Mouse (Mus musculus): ENCODE results near the gene Hist1h2bl. TPM values are rescaled to one million over a fixed set of nuclear protein-coding genes. Genes with fewer than 3 reads are reported as not detected.
"Not testable (repeated sequence)": the region's sequence is repeated elsewhere in the genome, so short reads cannot be mapped to it uniquely, and the experiment has no call there.

The Hist1h2bl gene
- total and polyA plus RNA-seq, 2 experiments from 2014 or later, result 615 TPM; not detected in 1

DNA sequence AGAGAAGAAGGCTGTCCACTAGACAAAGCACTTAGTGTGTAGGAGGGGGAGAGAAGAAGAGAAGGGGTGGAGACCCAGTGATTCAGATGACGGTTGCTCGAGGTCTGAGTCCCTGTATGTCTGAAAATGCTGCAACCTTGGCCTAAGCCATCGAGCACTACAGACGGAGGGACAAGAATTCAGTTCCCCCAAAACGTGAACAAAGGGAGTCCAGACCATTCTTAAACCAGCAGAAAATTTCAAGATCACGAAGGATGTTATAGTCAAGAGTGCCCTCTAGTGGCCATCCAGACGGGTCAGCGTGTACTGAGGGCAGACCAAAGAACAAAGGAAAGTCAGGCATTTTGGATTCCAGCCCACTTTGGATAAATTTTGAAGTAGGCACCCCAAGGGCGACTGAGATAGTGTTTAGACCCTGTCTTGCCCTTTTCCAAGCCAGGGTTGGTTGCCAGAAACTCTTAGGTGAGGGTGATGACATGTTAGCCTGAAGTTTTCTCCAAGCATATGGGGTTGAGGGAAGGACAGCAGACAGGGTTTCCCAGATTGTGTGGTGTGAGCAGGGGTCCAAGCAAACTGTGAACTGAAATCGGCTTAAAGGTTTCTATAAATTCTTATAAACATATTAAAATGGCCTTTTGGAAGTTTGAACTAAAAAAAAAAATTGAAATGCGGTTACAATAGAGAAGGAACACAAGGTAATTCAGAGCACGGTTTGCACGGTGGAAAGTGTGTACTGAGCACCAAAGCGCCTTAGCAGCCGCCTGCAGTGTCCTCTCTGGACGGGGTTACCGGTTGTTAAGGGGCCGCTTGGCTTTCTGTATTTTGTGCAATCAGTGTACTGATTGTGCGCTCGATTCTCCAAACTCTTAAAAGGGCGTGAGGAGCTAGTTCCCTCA, 18.3 kb upstream of the Hist1h2bl start:
- WGBS, result under 1% methylated on average over 21 of the region's 21 CpGs
- Histone ChIP-seq H3K36me3 (ENCODE audit: insufficient read depth, low read length) (no peaks in the 10 kb centered on the region), H3K9ac (replicated peaks; ENCODE audit: low read length) (peak overlapping the region; percentile 58), H3K27ac (peak overlapping the region; percentile 83), H3K27me3 (ENCODE audit: insufficient read depth, low read length) (no peaks in the 10 kb centered on the region), H3K4me3 (ENCODE audit: low read length) (peak overlapping the region; percentile 47), H3K4me1 (ENCODE audit: insufficient read depth, low read length) (no peaks in the 10 kb centered on the region; the same call in 1 of the 2 replicates), H3K4me2 (ENCODE audit: low read depth, low read length) (peak overlapping the region; percentile 74), H3K9me3 (ENCODE audit: low read length) (no peaks in the 10 kb centered on the region)
- peak; percentile 91 for TF ChIP-seq CTCF (IDR thresholded peaks at IDR 0.05; ENCODE audit: low read depth)
- ATAC-seq (peak; percentile 86), DNase-seq (ENCODE audit: low spot score) (peak; percentile 95)

GRCm38 (mm10) chr13:21733466-21733865, 17.5 kb upstream of the Hist1h2bl start:
- H3K4me2 ChIP-seq (ENCODE audit: low read depth, low read length), result no peak overlapping the region
- ATAC-seq, result peak; percentile 19
- DNase-seq (ENCODE audit: low spot score), result no peak
- peak overlapping the region; percentile 83; the same call in 1 of the 2 replicates for H3K27ac ChIP-seq
- peak; percentile 39 for TF ChIP-seq CTCF (IDR thresholded peaks at IDR 0.05; ENCODE audit: low read depth)
- WGBS, result 58% methylated on average over 5 of the region's 5 CpGs
- H3K9me3 ChIP-seq (ENCODE audit: low read length), result no peaks in the 10 kb centered on the region
- H3K9ac ChIP-seq (replicated peaks; ENCODE audit: low read length), result no peak overlapping the region
- no peaks in the 10 kb centered on the region; the same call in 1 of the 2 replicates for H3K4me1 ChIP-seq (ENCODE audit: insufficient read depth, low read length)
- no peaks in the 10 kb centered on the region for H3K36me3 ChIP-seq (ENCODE audit: insufficient read depth, low read length)
- no peak overlapping the region for H3K4me3 ChIP-seq (ENCODE audit: low read length)
- no peaks in the 10 kb centered on the region for H3K27me3 ChIP-seq (ENCODE audit: insufficient read depth, low read length)

DNA sequence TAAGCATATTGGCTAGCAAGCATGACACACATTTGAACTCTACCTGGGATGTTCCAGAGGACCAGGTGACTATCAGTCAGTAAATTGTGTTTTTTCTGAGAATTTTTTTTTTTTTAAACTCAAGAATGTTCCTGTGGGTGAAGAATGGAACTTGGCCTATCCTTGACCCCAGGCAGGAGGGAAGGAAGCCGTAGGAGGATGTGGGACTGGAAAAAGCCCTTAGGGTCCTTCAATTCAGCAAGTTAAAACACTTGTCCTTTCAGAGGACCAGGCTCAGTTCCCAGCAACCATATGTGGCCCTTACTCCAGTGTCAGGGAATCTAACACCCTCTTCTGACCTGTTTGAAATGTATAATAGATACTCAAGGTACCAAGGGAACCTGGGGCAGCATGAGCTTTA, 13.6 kb upstream of the Hist1h2bl start:
- no peaks in the 10 kb centered on the region for H3K4me1 ChIP-seq (ENCODE audit: insufficient read depth, low read length)
- WGBS, result 74% methylated on average over 1 of the region's 1 CpGs
- DNase-seq (ENCODE audit: low spot score) (no peak), ATAC-seq (no peak)
- no peak overlapping the region for H3K9ac ChIP-seq (replicated peaks; ENCODE audit: low read length)
- H3K9me3 ChIP-seq (ENCODE audit: low read length), result no peaks in the 10 kb centered on the region
- no peak for TF ChIP-seq CTCF (IDR thresholded peaks at IDR 0.05; ENCODE audit: low read depth)
- no peak overlapping the region for H3K4me3 ChIP-seq (ENCODE audit: low read length)
- H3K36me3 ChIP-seq (ENCODE audit: insufficient read depth, low read length), result no peaks in the 10 kb centered on the region
- no peak overlapping the region for H3K4me2 ChIP-seq (ENCODE audit: low read depth, low read length)
- H3K27me3 ChIP-seq (ENCODE audit: insufficient read depth, low read length), result no peaks in the 10 kb centered on the region
- no peak overlapping the region for H3K27ac ChIP-seq

- ATAC-seq, result no peak
- no peak for DNase-seq (ENCODE audit: low spot score)
- 27% methylated on average over 11 of the region's 11 CpGs for WGBS
- Histone ChIP-seq H3K4me1 (ENCODE audit: insufficient read depth, low read length) (no peaks in the 10 kb centered on the region), H3K27me3 (ENCODE audit: insufficient read depth, low read length) (no peaks in the 10 kb centered on the region), H3K9ac (replicated peaks; ENCODE audit: low read length) (no peak overlapping the region), H3K4me2 (ENCODE audit: low read depth, low read length) (no peak overlapping the region), H3K9me3 (ENCODE audit: low read length) (no peaks in the 10 kb centered on the region), H3K36me3 (ENCODE audit: insufficient read depth, low read length) (no peaks in the 10 kb centered on the region), H3K27ac (no peak overlapping the region), H3K4me3 (ENCODE audit: low read length) (no peak overlapping the region)
- TF ChIP-seq CTCF (IDR thresholded peaks at IDR 0.05; ENCODE audit: low read depth), result no peak
These were observed 12.1 kb upstream of the Hist1h2bl start for GRCm38 (mm10) chr13:21727948-21728572.

GRCm38 (mm10) chr13:21722993-21723836, 7.3 kb upstream of the Hist1h2bl start:
- peak overlapping the region; percentile 59; the same call in 1 of the 2 replicates for H3K4me2 ChIP-seq (ENCODE audit: low read depth, low read length)

DNA sequence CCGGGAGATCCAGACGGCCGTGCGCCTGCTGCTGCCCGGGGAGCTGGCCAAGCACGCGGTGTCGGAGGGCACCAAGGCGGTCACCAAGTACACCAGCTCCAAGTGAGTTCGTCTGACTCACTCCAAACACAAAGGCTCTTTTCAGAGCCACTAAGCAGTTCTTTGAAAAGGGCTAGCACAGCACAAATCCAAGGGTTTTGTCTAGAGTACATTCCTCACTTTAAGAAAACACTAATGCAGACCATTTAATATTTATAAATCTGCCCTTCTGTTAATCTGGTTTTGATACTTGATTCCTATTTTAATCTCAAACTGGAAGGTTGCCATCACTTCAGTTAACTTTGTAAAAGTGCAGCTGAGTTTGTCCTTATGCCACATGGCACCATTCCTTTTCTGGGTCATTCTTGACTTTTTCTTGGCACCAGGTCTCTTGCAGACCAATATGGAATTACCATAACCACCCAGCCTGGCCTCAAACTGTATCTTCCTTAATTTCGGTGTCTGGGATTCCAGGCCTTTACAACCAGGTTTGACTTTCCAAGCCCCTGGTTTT, 6.5 kb upstream of the Hist1h2bl start:
- H3K36me3 ChIP-seq (ENCODE audit: insufficient read depth, low read length), result no peaks in the 10 kb centered on the region
- TF ChIP-seq CTCF (IDR thresholded peaks at IDR 0.05; ENCODE audit: low read depth), result no peak
- H3K4me2 ChIP-seq (ENCODE audit: low read depth, low read length), result peak overlapping the region; percentile 59
- DNase-seq (ENCODE audit: low spot score), result peak; percentile 56
- H3K4me1 ChIP-seq (ENCODE audit: insufficient read depth, low read length), result peaks cover 9% of the 10 kb centered on the region; the same call in 1 of the 2 replicates
- peak overlapping the region; percentile 39 for H3K4me3 ChIP-seq (ENCODE audit: low read length)
- no peaks in the 10 kb centered on the region for H3K27me3 ChIP-seq (ENCODE audit: insufficient read depth, low read length)
- H3K9ac ChIP-seq (replicated peaks; ENCODE audit: low read length), result 0 out of 2 replicates have a peak overlapping the region, but pooled peaks have one; percentile 5
- 2% methylated on average over 11 of the region's 11 CpGs for WGBS
- ATAC-seq, result peak; percentile 68
- peak overlapping the region; percentile 88 for H3K27ac ChIP-seq
- no peaks in the 10 kb centered on the region for H3K9me3 ChIP-seq (ENCODE audit: low read length)

More at GRCm38 (mm10) chr13:21722993-21723836, 7.3 kb upstream of the Hist1h2bl start:
- no peaks in the 10 kb centered on the region for H3K36me3 ChIP-seq (ENCODE audit: insufficient read depth, low read length)
- H3K27me3 ChIP-seq (ENCODE audit: insufficient read depth, low read length), result no peaks in the 10 kb centered on the region
- no peak for DNase-seq (ENCODE audit: low spot score)
- H3K4me3 ChIP-seq (ENCODE audit: low read length), result no peak overlapping the region
- peak overlapping the region; percentile 88; the same call in 1 of the 2 replicates for H3K27ac ChIP-seq
- 0 out of 2 replicates have a peak, but pooled peaks have one; percentile 11 for TF ChIP-seq CTCF (IDR thresholded peaks at IDR 0.05; ENCODE audit: low read depth)
- H3K9ac ChIP-seq (replicated peaks; ENCODE audit: low read length), result no peak overlapping the region
- H3K4me1 ChIP-seq (ENCODE audit: insufficient read depth, low read length), result peaks cover 7% of the 10 kb centered on the region; the same call in 1 of the 2 replicates
- ATAC-seq, result no peak
- no peaks in the 10 kb centered on the region for H3K9me3 ChIP-seq (ENCODE audit: low read length)
- 36% methylated on average over 5 of the region's 5 CpGs for WGBS

DNA sequence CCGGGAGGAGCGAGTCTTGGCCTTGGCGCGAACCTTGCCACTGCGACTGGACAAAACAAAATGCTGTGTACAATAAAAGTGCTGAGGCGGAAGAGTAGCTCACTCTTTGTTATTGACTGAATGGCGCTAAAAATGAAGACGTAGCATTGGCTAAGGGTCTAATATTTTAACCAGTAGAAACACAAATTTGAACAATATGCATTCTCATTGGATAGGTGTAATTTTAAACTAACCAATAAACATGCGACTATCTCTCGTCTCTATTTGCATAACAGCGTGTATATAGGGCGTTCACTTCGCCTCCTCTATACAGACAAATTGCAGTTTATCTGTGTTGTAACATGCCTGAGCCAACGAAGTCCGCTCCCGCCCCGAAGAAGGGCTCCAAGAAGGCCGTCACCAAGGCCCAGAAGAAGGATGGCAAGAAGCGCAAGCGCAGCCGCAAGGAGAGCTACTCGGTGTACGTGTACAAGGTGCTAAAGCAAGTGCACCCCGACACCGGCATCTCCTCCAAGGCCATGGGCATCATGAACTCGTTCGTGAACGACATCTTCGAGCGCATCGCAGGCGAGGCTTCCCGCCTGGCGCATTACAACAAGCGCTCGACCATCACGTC, 5.9 kb upstream of the Hist1h2bl start, which contains the start of gene Hist1h2bm:
Gene Hist1h2bm, plus strand, starts transcription at position 288 of the 616 bp plus-strand sequence.
- ATAC-seq (peak; percentile 96), DNase-seq (ENCODE audit: low spot score) (peak; percentile 93)
- Histone ChIP-seq H3K4me3 (ENCODE audit: low read length) (peak within 1 kb of the TSS; percentile 39), H3K27ac (peak within 1 kb of the TSS; percentile 88), H3K9ac (replicated peaks; ENCODE audit: low read length) (0 out of 2 replicates have a peak within 1 kb of the TSS, but pooled peaks have one; percentile 5), H3K4me2 (ENCODE audit: low read depth, low read length) (peak within 1 kb of the TSS; percentile 59)
- WGBS, result under 1% methylated on average over 36 of the region's 37 CpGs
- H3K9me3 ChIP-seq (ENCODE audit: low read length); H3K4me1 ChIP-seq (ENCODE audit: insufficient read depth, low read length); H3K36me3 ChIP-seq (ENCODE audit: insufficient read depth, low read length); H3K27me3 ChIP-seq (ENCODE audit: insufficient read depth, low read length): not testable (repeated sequence)

DNA sequence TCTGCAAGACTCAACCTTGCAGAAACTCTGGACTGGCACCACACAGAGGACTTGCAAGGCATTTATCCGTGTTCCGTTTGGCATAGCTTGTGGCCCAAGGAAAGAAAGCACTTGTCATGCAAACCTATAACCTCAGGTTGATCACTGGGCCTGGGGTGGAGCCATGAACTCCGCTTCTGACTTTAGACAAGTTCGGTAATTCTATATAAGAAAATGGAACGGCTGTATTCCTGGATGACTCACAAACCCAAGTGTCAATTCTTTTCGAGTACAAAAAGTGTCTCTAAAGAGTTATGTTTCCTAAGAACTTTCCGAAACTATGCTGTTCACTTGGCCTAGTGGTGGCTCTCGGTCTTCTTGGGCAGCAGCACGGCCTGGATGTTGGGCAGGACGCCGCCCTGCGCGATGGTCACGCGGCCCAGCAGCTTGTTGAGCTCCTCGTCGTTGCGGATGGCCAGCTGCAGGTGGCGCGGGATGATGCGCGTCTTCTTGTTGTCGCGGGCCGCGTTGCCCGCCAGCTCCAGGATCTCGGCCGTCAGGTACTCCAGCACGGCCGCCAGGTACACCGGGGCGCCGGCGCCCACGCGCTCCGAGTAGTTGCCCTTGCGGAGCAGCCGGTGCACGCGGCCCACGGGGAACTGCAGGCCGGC, 5.3 kb upstream of the Hist1h2bl start:
- peak; percentile 18 for ATAC-seq
- not testable (repeated sequence) for DNase-seq (ENCODE audit: low spot score)

More for the DNA sequence above, 5.3 kb upstream of the Hist1h2bl start:
- H3K27me3 ChIP-seq (ENCODE audit: insufficient read depth, low read length); H3K4me1 ChIP-seq (ENCODE audit: insufficient read depth, low read length); H3K9me3 ChIP-seq (ENCODE audit: low read length); H3K36me3 ChIP-seq (ENCODE audit: insufficient read depth, low read length); H3K9ac ChIP-seq (replicated peaks; ENCODE audit: low read length): not testable (repeated sequence)
- H3K27ac ChIP-seq, result peak overlapping the region; percentile 66; the same call in 1 of the 2 replicates
- H3K4me3 ChIP-seq (ENCODE audit: low read length), result peak overlapping the region; percentile 39
- H3K4me2 ChIP-seq (ENCODE audit: low read depth, low read length), result peak overlapping the region; percentile 59
- WGBS, result 1% methylated on average over 19 of the region's 44 CpGs
